Comparison of ENCODE assay signal across 19 mouse cellular contexts in the genomic region with DNA sequence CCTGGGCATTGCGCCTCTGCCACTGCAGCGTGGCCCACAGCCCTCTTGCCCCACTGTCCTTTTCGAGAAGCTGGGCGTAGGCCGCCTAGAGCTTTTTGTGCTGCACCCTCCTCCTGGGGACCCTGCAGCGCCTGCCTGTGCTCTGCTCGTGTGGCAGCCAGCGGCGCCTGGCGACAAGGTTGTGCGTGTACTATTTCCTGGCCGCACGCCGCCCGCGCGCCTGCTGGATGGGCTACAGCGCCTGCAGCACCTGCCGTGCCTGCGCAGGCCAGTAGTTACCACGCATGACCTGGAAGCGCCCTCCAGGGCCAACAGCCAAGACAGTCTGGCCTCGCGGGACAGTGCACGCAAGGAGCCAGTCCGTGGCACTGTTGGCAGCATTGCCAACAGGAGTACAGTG. TPM values are rescaled to one million over a fixed set of nuclear protein-coding genes. Genes with fewer than 3 reads are reported as not detected.
DNase-seq lines count a peak whose midpoint lies in the region; ATAC-seq and TF ChIP-seq lines count a peak whose summit lies in the region.
"Had no signal": no experiment of that assay in that cellular context is flagged by ENCODE, and none has a peak within 500 bp of the region (broad histone marks: within the 10 kb centered on the region; RNA-seq: fewer than 3 reads in every experiment).

No protein-coding gene starts in this region.

- H3K9me3 ChIP-seq in liver, embryonic 15.5 days (replicated peaks): no peaks in the 10 kb centered on the region
- H3K9me3 ChIP-seq in liver, postnatal 0 days (ENCODE audit: low read length): no peaks in the 10 kb centered on the region
- H3K9me3 ChIP-seq: embryonic facial prominence, embryonic 10.5 days; heart, embryonic 15.5 days; hindbrain, embryonic 13.5 days had no signal

- no peaks in the 10 kb centered on the region for H3K27me3 ChIP-seq in liver, embryonic 15.5 days
- no peaks in the 10 kb centered on the region for H3K27me3 ChIP-seq in liver, postnatal 0 days (ENCODE audit: insufficient read depth, low read length)
- H3K27me3 ChIP-seq: heart, embryonic 15.5 days; hindbrain, embryonic 13.5 days had no signal

- H3K27ac ChIP-seq in liver, embryonic 15.5 days (replicated peaks): no peak overlapping the region
- no peak overlapping the region for H3K27ac ChIP-seq in liver, postnatal 0 days (ENCODE audit: low read depth)
- H3K27ac ChIP-seq: embryonic facial prominence, embryonic 10.5 days; heart, adult 2 months; heart, embryonic 15.5 days; hindbrain, embryonic 13.5 days had no signal

- no peak overlapping the region for H3K4me2 ChIP-seq in liver, embryonic 15.5 days
- H3K4me2 ChIP-seq in liver, postnatal 0 days (ENCODE audit: low read depth, low read length): no peak overlapping the region
- H3K4me2 ChIP-seq: heart, embryonic 11.5 days; heart, embryonic 15.5 days; hindbrain, embryonic 13.5 days had no signal

- no peak overlapping the region for H3K9ac ChIP-seq in liver, embryonic 15.5 days
- H3K9ac ChIP-seq in liver, postnatal 0 days (replicated peaks): no peak overlapping the region
- H3K9ac ChIP-seq: heart, embryonic 15.5 days; hindbrain, embryonic 13.5 days had no signal

- 0 out of 2 replicates have a peak, but pooled peaks cover 6% of the 10 kb centered on the region for H3K4me1 ChIP-seq in liver, embryonic 15.5 days (replicated peaks)
- no peaks in the 10 kb centered on the region; the same call in none of the 2 replicates for H3K4me1 ChIP-seq in liver, postnatal 0 days (ENCODE audit: insufficient read depth)
- H3K4me1 ChIP-seq: embryonic facial prominence, embryonic 10.5 days; heart, embryonic 15.5 days had no signal

- no peak for TF ChIP-seq CTCF in liver, postnatal 0 days (IDR thresholded peaks at IDR 0.05; ENCODE audit: low read depth)

- peak; percentile 32 for DNase-seq in cerebellum, adult 11-12 months
- DNase-seq in cerebellum, postnatal 4 days (ENCODE audit: low spot score in 2 of 2): no peak
- DNase-seq in liver, postnatal 0 days: no peak
- peak; percentile 39 for DNase-seq in testis, postnatal 10 days (ENCODE audit: low spot score)
- no peak for DNase-seq in testis, postnatal 14 days (ENCODE audit: low spot score)
- DNase-seq in thymus, postnatal 0 days (ENCODE audit: low spot score): no peak
- DNase-seq: adrenal gland, postnatal 10 days; B cell, adult 2 months; cerebellum, postnatal 36 days; gastrocnemius, postnatal 36 days; heart, adult 2 months; heart, postnatal 14 days had no signal

- 89% methylated on average over 26 of the region's 26 CpGs for WGBS in liver, embryonic 15.5 days (ENCODE audit: insufficient replicate concordance)
- 91% methylated on average over 26 of the region's 26 CpGs for WGBS in liver, postnatal 0 days (ENCODE audit: insufficient replicate concordance)

- H3K4me3 ChIP-seq in liver, embryonic 15.5 days (replicated peaks): no peak overlapping the region
- H3K4me3 ChIP-seq in liver, postnatal 0 days (ENCODE audit: low read depth, low read length): no peak overlapping the region
- H3K4me3 ChIP-seq: embryonic facial prominence, embryonic 10.5 days; heart, adult 2 months; heart, embryonic 15.5 days; hindbrain, embryonic 13.5 days had no signal

- no peak for TF ChIP-seq EP300 in liver, postnatal 0 days (IDR thresholded peaks at IDR 0.05; ENCODE audit: low read depth)

- 0 out of 2 replicates have a peak, but pooled peaks have one; percentile 10 for ATAC-seq in liver, embryonic 15.5 days (ENCODE audit: insufficient read depth)
- ATAC-seq in liver, postnatal 0 days: no peak
- ATAC-seq: CD4-positive, CD25-positive, alpha-beta regulatory T cell, adult 4 months; forebrain, embryonic 14.5 days had no signal

- H3K36me3 ChIP-seq in liver, embryonic 15.5 days (replicated peaks): peaks cover 85% of the 10 kb centered on the region
- peaks cover 57% of the 10 kb centered on the region for H3K36me3 ChIP-seq in liver, postnatal 0 days (replicated peaks; ENCODE audit: insufficient read depth, low read length)

RNA-seq across cellular contexts. Expression of gene Map1s, which starts 7.8 kb away (rescaled TPM):
- 15.4 and 17.6 TPM in 2 replicates for polyA plus RNA-seq in liver, embryonic 15.5 days (2015; fragmentation: Nextera tagmentation; extraction: Ambion mirVana)
- polyA plus RNA-seq in liver, postnatal 0 days (2015; fragmentation: Nextera tagmentation; extraction: Ambion mirVana): 8.3 and 8.7 TPM in 2 replicates
- polyA plus RNA-seq in thymus, postnatal 0 days (2015; fragmentation: Nextera tagmentation; extraction: Ambion mirVana): 45.0 and 45.3 TPM in 2 replicates

RNA-seq across cellular contexts. Expression of gene Rpl18a, which starts 16.3 kb away (rescaled TPM):
- 2,061 and 2,126 TPM in 2 replicates for polyA plus RNA-seq in liver, embryonic 15.5 days (2015; fragmentation: Nextera tagmentation; extraction: Ambion mirVana)
- 2,490 and 2,569 TPM in 2 replicates for polyA plus RNA-seq in liver, postnatal 0 days (2015; fragmentation: Nextera tagmentation; extraction: Ambion mirVana)
- 6,882 and 7,160 TPM in 2 replicates for polyA plus RNA-seq in thymus, postnatal 0 days (2015; fragmentation: Nextera tagmentation; extraction: Ambion mirVana)

RNA-seq across cellular contexts. Expression of gene Slc5a5, which starts 21.0 kb away (rescaled TPM):
- 0.05 TPM in 1 of 2 replicates, not detected in the other for polyA plus RNA-seq in liver, embryonic 15.5 days (2015; fragmentation: Nextera tagmentation; extraction: Ambion mirVana)
- not detected in 2 replicates for polyA plus RNA-seq in liver, postnatal 0 days (2015; fragmentation: Nextera tagmentation; extraction: Ambion mirVana)
- polyA plus RNA-seq in thymus, postnatal 0 days (2015; fragmentation: Nextera tagmentation; extraction: Ambion mirVana): 0.49 and 1.6 TPM in 2 replicates
- polyA plus RNA-seq: CD4-positive, CD25-positive, alpha-beta regulatory T cell, adult 4 months had no signal

RNA-seq across cellular contexts. Expression of gene Ccdc124, which starts 39.8 kb away (rescaled TPM):
- polyA plus RNA-seq in liver, embryonic 15.5 days (2015; fragmentation: Nextera tagmentation; extraction: Ambion mirVana): 48.1 and 51.2 TPM in 2 replicates
- 34.3 and 37.9 TPM in 2 replicates for polyA plus RNA-seq in liver, postnatal 0 days (2015; fragmentation: Nextera tagmentation; extraction: Ambion mirVana)
- 93.8 and 98.6 TPM in 2 replicates for polyA plus RNA-seq in thymus, postnatal 0 days (2015; fragmentation: Nextera tagmentation; extraction: Ambion mirVana)

RNA-seq across cellular contexts. Expression of gene Kcnn1, which starts 50.5 kb away (rescaled TPM):
- 0.25 and 0.38 TPM in 2 replicates for polyA plus RNA-seq in liver, embryonic 15.5 days (2015; fragmentation: Nextera tagmentation; extraction: Ambion mirVana)
- polyA plus RNA-seq in liver, postnatal 0 days (2015; fragmentation: Nextera tagmentation; extraction: Ambion mirVana): 0.19 and 0.45 TPM in 2 replicates
- polyA plus RNA-seq in thymus, postnatal 0 days (2015; fragmentation: Nextera tagmentation; extraction: Ambion mirVana): 0.36 and 0.85 TPM in 2 replicates
- polyA plus RNA-seq: CD4-positive, CD25-positive, alpha-beta regulatory T cell, adult 4 months had no signal

Comparison
In these comparisons a context has a peak if more than half of its experiments do, and no peak if none do; other contexts are left out.
1. DNase-seq: peak in cerebellum, adult 11-12 months (single experiment) and testis, postnatal 10 days (single experiment); none in cerebellum, postnatal 4 days (0 of 2), liver, postnatal 0 days (single experiment), testis, postnatal 14 days (single experiment) and thymus, postnatal 0 days (single experiment).